Mouse (Mus musculus): ENCODE data around the gene Ahcyl2. TPM values are rescaled to one million over a fixed set of nuclear protein-coding genes. Genes with fewer than 3 reads are reported as not detected.

Ahcyl2 gene
- total RNA-seq, 2 experiments from 2014 or later, result 122 to 136 TPM

DNA sequence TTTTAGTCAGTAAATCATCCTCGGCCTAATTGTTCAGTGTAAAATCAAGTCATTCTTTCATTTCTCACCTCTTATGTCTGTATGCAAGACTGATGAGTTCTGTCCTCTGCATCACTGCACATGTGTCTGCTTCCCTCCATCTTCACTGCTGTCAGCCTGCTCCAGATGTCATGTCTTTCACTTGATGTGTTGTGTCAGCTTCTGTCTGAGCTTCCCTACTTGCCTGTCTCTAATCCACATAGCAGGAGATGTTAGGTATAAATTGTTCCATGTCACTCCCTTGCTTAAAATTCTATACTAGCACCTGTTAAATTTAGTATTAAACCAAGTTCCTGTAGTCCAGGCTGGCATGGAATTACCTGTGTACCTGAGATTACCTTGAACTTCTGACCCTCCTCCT is 72.2 kb downstream of the Ahcyl2 start:
- intact Hi-C loops (cut with DNase I), result no loop called here
- no peak for DNase-seq (ENCODE audit: low spot score in 2 of 2)

DNA sequence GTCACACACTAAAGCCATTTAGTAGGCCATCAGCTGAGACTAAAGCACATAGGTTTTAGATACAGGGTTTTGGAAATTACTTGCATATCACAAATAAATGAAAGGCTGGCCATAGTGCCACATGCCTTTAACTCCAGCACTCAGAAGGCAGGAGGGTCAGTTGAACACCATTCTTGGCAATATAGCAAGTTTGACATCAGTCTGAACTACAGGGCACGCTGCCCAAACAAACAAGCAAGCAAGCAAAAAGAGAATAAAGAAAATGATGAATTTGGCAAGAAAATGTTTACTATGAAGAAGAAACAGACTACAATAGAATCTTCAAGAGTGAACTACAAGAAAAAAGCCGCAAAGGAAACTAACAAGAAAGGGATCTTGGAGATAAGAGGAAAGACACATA is 73.7 kb downstream of the Ahcyl2 start:
- intact Hi-C loops (cut with DNase I), result no loop called here
- no peak for DNase-seq (ENCODE audit: low spot score in 2 of 2)

DNA sequence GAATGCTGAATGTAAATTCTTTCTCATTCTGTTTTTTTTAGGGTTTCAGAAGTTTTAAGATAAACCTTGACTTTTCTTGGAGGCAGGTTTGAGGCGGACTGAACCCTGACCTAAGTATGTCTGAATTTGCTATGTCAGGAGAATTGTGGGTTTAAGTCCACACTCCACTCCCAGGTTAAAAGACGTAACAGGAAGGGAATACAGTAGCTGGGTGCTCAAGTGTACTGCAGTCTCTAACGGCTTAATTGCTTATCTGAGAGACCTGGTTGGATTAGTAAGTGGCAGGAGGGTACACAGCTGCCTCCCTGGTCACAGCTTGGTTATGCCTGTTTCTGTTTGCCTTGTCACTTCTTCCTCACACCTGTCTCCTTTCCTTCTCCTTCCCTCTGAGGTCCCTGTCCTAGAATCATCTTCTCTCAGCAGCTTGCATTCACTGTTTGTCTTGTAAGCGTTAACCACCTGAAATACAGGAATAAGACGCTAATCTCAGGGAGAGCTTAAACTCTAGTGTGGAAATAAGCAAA is 79.9 kb downstream of the Ahcyl2 start:
- intact Hi-C loops (cut with DNase I), result no loop called here
- no peak for DNase-seq (ENCODE audit: low spot score in 2 of 2)

DNA sequence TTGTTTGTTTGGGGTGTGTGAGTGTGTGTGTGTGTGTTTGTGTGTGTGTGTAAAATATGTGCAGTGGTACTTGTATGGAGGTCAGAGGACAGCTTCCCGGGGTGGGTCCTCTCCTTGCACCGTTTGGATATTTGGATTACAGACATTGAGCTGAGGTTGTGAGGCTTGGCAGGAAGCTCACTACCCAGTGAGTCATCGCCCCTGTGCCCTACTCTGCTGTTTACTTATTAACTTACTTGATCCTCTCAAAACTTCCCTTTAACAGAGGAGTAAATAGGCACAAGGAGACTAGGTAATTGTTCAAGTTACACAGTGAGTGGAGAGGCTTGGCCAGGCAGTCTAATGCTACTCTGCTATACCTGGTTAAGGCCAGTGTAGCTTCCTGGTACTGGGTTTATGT is 81.0 kb downstream of the Ahcyl2 start:
- intact Hi-C loops (cut with DNase I), result no loop called here
- no peak for DNase-seq (ENCODE audit: low spot score in 2 of 2)

DNA sequence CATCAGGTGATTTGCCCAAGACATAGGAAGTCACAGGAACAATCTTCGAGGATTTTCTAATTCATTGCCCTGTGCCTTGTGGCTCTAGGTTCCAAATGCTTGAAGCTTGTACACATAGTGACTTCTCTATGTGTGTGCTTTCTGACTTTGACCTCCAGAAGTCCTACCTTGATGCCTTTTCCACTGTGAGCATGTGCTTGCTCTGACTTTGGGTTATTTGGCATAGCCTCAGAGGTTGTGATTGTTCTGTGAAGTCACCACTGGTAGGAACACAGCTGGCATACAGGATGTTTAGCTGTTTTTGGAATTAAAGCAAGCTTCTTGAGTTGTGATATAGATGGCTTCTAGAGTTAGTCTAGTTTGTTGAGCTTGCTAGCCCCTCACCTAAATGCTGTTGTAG is 82.3 kb downstream of the Ahcyl2 start:
- no peak for DNase-seq (ENCODE audit: low spot score in 2 of 2)
- intact Hi-C loops (cut with DNase I), result loop anchor here (5.0 to 10.0 kb wide), 3 partner anchors 67 to 355 kb away; partner anchors contain the start of gene Strip2

DNA sequence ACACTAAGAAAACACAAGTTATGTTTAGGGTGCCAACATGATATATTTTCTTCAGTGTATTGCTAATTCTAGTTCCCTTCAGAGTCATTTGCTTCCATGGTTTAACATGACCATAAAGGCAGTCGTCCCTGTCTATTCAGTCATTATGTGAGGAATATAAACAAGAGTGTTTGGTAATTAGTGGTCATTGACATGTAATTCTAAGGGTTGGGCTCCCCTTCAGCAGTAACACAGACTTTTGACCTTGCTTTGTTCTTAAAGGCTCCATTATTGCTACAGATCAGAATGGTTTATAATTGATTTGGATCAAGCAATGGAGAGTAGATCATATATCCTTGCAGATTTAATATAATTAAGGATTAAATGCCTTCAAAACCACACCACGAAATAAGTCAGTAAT is 82.9 kb downstream of the Ahcyl2 start:
- no peak for DNase-seq (ENCODE audit: low spot score in 2 of 2)
- intact Hi-C loops (cut with DNase I), result loop anchor here (5.0 to 10.0 kb wide), 3 partner anchors 67 to 354 kb away; partner anchors contain the start of gene Strip2

DNA sequence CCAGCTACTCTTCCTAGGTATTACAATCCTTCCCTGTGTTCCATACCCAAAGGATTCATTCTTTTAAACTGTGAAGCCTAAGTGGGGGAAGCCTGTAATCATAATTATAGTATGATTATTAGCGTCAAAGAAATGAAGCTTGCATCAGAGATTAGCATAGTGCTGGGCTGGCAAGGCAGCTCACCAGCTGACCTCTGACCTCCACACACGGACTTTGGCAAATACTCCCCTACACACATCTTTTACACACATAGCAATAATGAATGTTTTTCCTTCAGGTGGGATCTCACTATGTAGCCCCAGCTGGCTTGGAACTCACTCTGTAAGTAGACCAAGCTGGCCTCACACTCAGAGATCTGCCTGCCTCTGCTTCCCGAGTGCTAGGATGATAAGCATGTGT is 84.1 kb downstream of the Ahcyl2 start:
- DNase-seq (ENCODE audit: low spot score in 2 of 2), result no peak
- intact Hi-C loops (cut with DNase I), result loop anchor here (5.0 to 10.0 kb wide), 3 partner anchors 65 to 353 kb away; partner anchors contain the start of gene Strip2

DNA sequence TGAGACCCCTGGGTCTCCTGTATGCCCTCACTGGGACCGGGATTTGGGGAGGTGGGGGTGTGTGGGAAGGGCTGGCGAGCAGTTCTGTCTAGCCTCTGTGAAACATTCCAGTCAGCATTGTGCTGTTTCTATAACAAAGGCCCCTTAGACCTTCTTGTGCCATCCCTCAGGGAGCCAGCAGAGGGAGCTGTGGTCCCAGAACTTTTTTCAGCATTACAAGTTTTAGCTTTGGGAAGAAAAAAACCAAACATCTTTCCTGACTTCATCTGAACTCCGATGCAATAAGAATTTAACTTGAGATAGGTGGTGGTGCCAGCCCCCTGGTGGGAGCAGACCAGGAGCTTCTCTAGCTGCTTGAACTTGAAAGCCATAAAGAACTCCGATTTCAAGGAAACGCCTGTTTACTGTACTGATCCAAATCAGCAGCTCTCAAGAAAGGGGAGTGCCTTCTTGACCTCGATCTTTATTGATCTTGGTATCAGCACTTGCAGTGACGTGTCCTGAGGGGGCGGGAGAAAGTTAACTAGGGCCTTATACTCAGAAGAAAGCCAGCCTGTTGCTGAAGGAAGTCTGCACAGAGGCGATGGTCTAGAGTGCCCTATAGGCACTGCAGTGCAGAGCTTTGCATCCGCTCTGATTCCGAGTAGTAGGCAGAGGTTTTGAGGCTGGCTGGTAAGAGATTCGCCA is 85.5 kb downstream of the Ahcyl2 start:
- intact Hi-C loops (cut with DNase I), result loop anchor here (5.0 to 10.0 kb wide), 3 partner anchors 64 to 351 kb away; partner anchors contain the start of gene Strip2

DNA sequence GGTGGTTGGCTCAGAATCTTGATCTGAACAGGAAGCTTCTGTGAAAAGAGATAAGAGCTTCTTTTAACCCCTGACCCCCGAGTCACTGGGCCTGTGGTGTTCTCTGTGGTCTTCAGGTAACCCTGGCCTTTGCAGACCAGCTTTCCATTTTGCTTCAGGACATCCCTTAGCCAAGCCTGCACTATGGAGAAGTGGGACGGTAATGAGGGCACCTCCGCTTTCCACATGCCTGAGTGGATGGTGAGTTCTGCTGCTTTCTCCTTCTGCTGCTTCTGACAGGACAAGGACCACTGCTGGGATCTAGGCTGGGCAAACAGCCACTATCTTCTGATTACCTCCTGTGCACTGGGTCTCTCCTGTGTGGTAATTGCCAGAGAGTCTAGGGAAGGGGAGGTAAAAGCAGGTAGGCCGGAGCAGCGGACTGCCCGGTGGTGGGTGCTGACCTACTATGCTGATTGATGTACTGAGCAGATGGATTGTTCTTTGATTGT is 86.1 kb downstream of the Ahcyl2 start:
- no peak for DNase-seq (ENCODE audit: low spot score in 2 of 2)
- intact Hi-C loops (cut with DNase I), result loop anchor here (5.0 to 10.0 kb wide), 3 partner anchors 63 to 351 kb away; partner anchors contain the start of gene Strip2

More for the DNA sequence above, 85.5 kb downstream of the Ahcyl2 start:
- peak; percentile 69 to 78 for DNase-seq (ENCODE audit: low spot score in 2 of 2)

DNA sequence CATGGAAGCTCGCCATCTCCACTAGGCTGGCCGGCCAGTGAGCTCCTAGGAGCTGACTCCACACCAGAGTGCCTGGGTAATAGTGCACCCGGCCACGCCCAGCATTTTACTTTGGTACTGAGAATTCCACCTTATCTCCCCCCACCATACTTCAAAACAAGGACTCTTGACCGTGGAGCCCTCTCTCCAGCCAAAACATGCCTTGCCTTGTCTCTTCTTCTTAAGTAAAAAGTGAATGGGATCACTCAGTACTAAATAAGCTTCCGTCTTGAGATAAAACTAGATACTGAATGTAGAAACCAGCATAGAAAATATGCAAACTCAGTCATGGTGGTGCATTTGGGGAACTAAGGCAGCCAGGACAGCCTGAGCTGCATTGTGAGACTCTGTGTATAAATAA is 90.8 kb downstream of the Ahcyl2 start:
- no peak for DNase-seq (ENCODE audit: low spot score in 2 of 2)
- intact Hi-C loops (cut with DNase I), result loop anchor here (10.0 kb wide), 1 partner anchor 346 kb away; no protein-coding TSS in a partner anchor

DNA sequence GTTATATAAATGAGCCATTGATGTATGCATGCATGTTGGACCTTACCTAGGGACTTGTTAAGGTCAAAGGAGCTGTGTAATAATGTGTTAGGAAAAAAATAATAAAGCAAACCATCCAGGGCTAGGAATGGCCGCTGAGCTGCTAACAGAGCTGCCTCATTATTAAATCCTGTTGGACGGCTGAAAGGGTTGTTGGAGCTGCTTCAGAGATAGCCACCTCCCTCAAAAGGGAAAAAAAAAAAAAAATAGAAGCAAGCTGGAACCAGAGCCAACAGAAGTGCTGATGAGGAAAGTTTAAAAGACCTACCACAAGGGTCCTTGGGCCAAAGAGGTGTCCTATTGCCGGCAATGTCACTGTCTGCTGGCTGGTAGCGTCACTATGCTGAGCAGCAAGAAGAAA is 91.5 kb downstream of the Ahcyl2 start:
- intact Hi-C loops (cut with DNase I), result loop anchor here (10.0 kb wide), 1 partner anchor 345 kb away; no protein-coding TSS in a partner anchor
- DNase-seq (ENCODE audit: low spot score in 2 of 2), result no peak

DNA sequence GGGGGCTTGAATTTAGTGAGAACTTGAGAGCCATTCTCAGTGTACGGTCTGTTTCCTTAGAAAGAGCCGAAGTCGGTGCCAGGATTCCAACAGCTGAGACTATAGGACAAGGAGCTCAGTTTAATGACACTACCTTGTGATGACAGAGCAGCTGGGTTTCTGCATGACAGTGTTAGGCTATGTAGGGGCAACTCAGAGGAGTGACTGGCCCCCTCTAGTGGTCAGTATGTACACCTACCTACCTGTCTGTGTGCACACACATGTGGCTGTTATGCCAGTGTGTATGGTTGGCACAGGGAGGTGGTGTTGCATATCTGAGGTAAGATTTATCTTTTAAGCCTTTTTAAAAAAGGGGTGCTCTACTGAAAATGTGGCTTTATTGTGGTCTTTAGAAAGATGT is 92.4 kb downstream of the Ahcyl2 start:
- intact Hi-C loops (cut with DNase I), result no loop called here
- no peak for DNase-seq (ENCODE audit: low spot score in 2 of 2)

DNA sequence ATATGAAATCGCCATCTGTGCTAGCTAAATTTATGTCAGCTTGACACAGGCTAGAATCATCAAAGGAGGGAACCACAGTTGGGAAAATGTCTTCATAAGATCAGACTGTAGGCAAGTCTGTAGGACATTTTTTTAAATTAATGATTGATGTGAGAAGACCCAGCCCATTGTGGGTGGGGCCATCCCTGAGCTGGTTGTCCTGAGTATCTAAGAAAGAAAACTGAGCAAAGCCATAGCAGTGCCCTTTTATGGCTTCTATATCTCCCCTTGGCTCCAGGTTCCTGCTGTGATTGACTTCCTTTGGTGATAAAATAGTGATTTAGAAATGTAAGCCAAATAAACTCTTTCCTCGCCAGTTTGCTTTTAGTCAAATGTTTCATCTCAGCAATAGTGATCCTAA is 97.1 kb downstream of the Ahcyl2 start:
- intact Hi-C loops (cut with DNase I), result no loop called here
- no peak for DNase-seq (ENCODE audit: low spot score in 2 of 2)

DNA sequence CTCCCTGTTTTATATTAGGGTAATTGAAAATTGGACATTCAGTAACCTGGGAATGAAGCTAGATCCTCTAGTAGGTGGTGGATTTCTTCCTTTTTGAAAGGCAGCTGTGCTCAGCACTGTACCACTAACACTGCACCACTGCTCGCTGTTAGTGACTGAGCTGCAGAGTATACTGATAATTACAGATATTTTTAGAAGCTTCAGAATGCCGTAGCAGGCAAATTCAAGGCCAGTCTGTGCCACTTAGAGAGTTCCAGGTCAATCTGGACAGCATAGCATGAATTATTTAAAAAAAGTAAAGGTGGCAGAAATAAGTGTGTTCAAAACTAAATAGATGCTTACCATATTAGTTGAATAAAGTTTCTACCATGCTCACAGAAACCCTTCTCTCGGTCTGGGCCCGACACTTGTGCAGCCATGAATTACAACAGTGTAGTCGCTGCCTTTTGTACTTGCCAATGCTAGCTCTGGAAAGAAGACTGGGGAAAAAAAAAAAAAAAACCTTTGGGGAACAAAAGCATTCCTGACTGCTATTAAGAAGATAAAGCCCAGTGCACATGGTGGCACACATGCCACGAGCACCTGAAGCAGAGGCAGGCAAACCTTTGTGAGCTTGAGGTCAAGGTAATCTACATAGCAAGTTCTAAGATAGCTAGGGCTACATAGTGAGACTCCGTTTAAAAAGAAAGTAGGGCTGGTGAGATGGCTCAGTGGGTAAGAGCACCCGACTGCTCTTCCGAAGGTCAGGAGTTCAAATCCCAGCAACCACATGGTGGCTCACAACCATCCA is 99.3 kb downstream of the Ahcyl2 start:
- no peak for DNase-seq (ENCODE audit: low spot score in 2 of 2)
- intact Hi-C loops (cut with DNase I), result no loop called here

DNA sequence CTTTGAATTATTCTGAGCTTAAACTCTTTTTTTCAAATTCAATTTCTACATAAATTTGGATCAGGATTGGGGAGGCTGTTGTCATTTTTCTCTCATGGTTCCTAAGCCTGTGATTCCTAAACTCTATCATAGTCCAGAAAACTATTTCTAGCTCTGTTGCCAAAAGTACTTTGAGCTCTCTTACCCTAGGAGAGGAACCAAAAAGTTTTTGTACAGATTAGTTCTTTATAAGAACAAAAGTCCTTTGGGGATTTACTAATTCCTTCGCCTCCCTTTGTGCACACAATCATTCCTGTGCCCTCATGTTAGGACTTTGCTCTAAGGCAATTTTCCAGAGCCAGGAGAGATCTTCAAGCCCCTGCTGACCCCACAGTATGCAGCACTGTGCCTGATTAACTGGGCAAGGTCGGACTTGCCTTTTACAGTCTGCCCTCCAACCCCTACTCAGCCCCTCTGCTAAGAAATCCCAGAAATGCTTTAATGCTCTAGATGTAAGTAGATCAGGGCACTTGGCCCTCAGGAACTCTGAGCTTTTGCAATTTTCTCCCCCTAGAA is 100.6 kb downstream of the Ahcyl2 start:
- intact Hi-C loops (cut with DNase I), result no loop called here
- DNase-seq (ENCODE audit: low spot score in 2 of 2), result no peak

DNA sequence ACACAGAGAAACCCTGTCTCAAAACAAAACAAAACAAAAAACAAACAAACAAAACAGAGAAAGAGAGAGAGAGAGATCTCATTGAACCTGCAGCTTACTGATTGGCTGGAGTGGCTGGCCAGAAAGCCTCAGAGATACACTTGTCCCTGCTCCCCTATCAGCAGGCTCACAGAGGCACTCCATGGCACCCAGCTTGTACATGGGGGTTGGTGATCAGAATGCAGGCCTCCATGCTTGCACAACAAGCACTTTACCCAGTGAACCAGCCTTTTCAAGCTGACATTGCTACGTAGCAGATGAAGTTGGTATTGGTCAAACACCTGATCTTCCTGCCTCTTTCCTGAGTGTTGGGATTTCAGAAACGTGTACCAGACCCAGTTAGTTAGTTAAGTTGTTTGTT is 105.8 kb downstream of the Ahcyl2 start:
- no peak for DNase-seq (ENCODE audit: low spot score in 2 of 2)
- intact Hi-C loops (cut with DNase I), result no loop called here

DNA sequence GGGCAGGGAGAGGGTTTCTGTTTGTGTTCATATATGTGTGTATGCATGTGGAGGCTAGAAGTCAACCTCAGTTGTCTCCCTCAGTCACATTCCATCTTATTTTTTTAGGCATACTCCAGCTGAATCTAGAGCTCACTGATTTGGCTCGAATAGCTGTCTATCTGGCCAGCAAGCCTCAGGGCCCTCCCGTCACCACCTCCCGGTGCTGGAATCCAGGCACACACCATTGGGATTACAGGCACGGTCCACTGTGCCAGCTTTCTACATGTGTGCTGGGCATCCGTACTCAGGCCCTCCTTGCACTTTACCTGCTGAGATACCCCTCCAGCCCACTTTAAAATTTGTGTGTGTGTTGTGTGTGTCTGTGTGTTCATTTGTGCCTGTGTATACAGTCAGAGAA is 107.8 kb downstream of the Ahcyl2 start:
- intact Hi-C loops (cut with DNase I), result no loop called here
- no peak for DNase-seq (ENCODE audit: low spot score in 2 of 2)

DNA sequence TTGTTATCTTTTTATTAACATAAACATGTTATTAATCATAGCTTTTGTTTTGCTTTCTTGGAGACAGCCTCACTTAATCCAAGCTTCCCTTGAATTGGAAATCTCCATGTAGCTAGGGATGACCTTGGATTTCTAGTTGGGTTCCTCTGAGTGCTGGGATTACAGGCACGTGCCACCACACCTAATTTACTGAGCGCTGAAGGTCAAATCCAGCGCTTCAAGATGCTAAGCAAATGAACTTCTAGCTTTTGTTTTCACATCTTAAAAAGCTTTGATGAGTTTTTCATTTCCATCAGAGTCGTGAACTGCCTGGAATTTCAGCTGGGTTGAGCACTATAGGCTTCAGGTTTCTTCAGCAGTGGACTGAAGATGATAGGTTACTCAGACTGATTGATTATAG is 109.0 kb downstream of the Ahcyl2 start:
- no peak for DNase-seq (ENCODE audit: low spot score in 2 of 2)
- intact Hi-C loops (cut with DNase I), result no loop called here

DNA sequence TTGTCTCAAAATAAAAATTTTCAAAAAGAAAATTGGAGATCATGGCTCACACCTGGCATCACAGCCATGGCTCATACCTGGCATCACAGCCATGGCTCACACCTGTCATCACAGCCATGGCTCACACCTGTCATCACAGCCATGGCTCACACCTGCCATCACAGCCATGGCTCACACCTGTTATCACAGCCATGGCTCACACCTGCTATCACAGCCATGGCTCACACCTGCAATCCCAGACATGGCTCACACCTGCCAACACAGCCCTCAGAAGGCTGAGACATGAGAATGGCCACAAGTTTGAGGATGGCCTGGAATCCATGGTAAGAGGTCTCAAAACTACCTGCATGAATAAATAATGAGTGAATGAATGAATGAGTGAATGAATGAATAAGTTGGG is 111.8 kb downstream of the Ahcyl2 start:
- DNase-seq (ENCODE audit: low spot score in 2 of 2), result no peak
- intact Hi-C loops (cut with DNase I), result no loop called here

DNA sequence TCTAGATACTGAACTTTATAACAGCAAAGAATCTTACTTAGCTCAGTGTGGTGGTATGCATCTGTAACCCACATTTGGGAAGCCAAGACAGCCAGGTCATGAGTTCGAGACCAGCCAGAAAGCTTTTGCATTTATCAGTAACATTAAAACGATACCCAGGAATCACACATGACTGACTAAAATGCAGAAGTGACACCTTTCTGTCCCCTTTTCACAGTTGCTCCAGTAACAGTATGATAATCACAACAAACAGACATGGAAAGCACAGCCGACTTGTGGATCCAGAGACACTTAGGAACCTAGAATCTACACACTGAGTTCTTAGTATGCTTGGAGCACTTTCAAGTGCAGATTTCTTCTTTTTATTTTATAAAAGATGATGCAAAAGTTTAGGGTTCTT is 113.0 kb downstream of the Ahcyl2 start:
- DNase-seq (ENCODE audit: low spot score in 2 of 2), result no peak
- intact Hi-C loops (cut with DNase I), result no loop called here

All from left cerebral cortex, postnatal 36 days (tissue).